In genomic region chr6:129179831-129180230, GRCm38 (mm10) we compare ENCODE assay signal across 9 mouse cellular contexts. TPM values are rescaled to one million over a fixed set of nuclear protein-coding genes. Genes with fewer than 3 reads are reported as not detected.
DNase-seq lines count a peak whose midpoint lies in the region; ATAC-seq and TF ChIP-seq lines count a peak whose summit lies in the region.
"Not testable (repeated sequence)": the region's sequence is repeated elsewhere in the genome, so short reads cannot be mapped to it uniquely, and the experiment has no call there.
"Had no signal": no experiment of that assay in that cellular context is flagged by ENCODE, and none has a peak within 500 bp of the region (broad histone marks: within the 10 kb centered on the region; RNA-seq: fewer than 3 reads in every experiment).

No protein-coding gene starts in this region.

- not testable (repeated sequence) for H3K9ac ChIP-seq in heart, embryonic 12.5 days; liver, adult 2 months (ENCODE audit: low read depth, low read length)

- H3ac ChIP-seq in myocyte (ENCODE audit: control insufficient read depth, insufficient read length), result not testable (repeated sequence)

- H3K9me3 ChIP-seq in heart, embryonic 12.5 days (replicated peaks), result not testable (repeated sequence)

- 81% methylated on average over 1 of the region's 1 CpGs for WGBS in heart, embryonic 12.5 days
- WGBS in liver, adult 2 months, result 33% methylated on average over 1 of the region's 1 CpGs

- ATAC-seq in heart, embryonic 12.5 days (ENCODE audit: insufficient number of reproducible peaks, low FRiP score), result not testable (repeated sequence)

- peak; percentile 63 for DNase-seq in adipocyte (ENCODE audit: low spot score)
- peak; percentile 5 for DNase-seq in gastrocnemius, postnatal 10 days
- peak; percentile 24 for DNase-seq in liver, adult 2 months (ENCODE audit: extremely low read depth, low read depth, low spot score)
- DNase-seq in lung, postnatal 10 days, result peak; percentile 40

- TF ChIP-seq CTCF in liver, adult 2 months (IDR thresholded peaks at IDR 0.05; ENCODE audit: low read depth, low read length), result not testable (repeated sequence)

- H3K79me2 ChIP-seq in liver, adult 2 months (ENCODE audit: control insufficient read depth, insufficient read depth, low read length), result peaks cover 12% of the 10 kb centered on the region
- H3K79me2 ChIP-seq in myocyte (ENCODE audit: control insufficient read depth, insufficient read depth), result peaks cover 28% of the 10 kb centered on the region

- not testable (repeated sequence) for H3K27me3 ChIP-seq in heart, embryonic 12.5 days (replicated peaks); liver, adult 2 months (ENCODE audit: control insufficient read depth, insufficient read depth, low read length); myocyte (ENCODE audit: control insufficient read depth, insufficient read depth, insufficient read length)

- TF ChIP-seq POLR2A in liver, adult 2 months (IDR thresholded peaks at IDR 0.05; ENCODE audit: extremely low read depth, insufficient read depth, low read length); myocyte (IDR thresholded peaks at IDR 0.05; ENCODE audit: insufficient read length, low read depth): not testable (repeated sequence)

- H3K36me3 ChIP-seq in heart, embryonic 12.5 days, result peaks cover 14% of the 10 kb centered on the region
- peaks cover 28% of the 10 kb centered on the region for H3K36me3 ChIP-seq in liver, adult 2 months (ENCODE audit: control insufficient read depth, insufficient read depth, low read length)
- peaks cover 22% of the 10 kb centered on the region for H3K36me3 ChIP-seq in myocyte (ENCODE audit: control insufficient read depth, insufficient read depth)

- not testable (repeated sequence) for H3K4me1 ChIP-seq in heart, embryonic 12.5 days (replicated peaks)
- H3K4me1 ChIP-seq in liver, adult 2 months (ENCODE audit: control insufficient read depth, insufficient read depth, low read length), result peaks cover 18% of the 10 kb centered on the region

- not testable (repeated sequence) for H3K4me3 ChIP-seq in heart, embryonic 12.5 days; liver, adult 2 months (ENCODE audit: insufficient read depth, low read depth, low read length)
- peak overlapping the region; percentile 73 for H3K4me3 ChIP-seq in myocyte

- not testable (repeated sequence) for H3K4me2 ChIP-seq in heart, embryonic 12.5 days; myocyte (ENCODE audit: low read depth)

- 0 out of 2 replicates have a peak overlapping the region, but pooled peaks have one; percentile 16 for H3K27ac ChIP-seq in heart, embryonic 12.5 days (ENCODE audit: poor library complexity, severe bottlenecking)
- H3K27ac ChIP-seq in liver, adult 2 months (replicated peaks; ENCODE audit: insufficient read depth, low read depth, low read length), result peak overlapping the region; percentile 90

RNA-seq across cellular contexts. Expression of gene Clec2d, which starts 0.6 kb away (rescaled TPM):
- total RNA-seq in gastrocnemius, postnatal 10 days (2021), result 10 to 100 TPM; 45.3 to 49.5 TPM
- 0.14 and 0.21 TPM in 2 replicates for polyA plus RNA-seq in heart, embryonic 12.5 days (2016; fragmentation: Nextera tagmentation; extraction: Ambion mirVana)
- 521 and 532 TPM in 2 replicates for total RNA-seq in liver, adult 2 months (2014; rRNA removed)
- polyA plus RNA-seq in liver, adult 2 months (2012; rRNA removed), result 124 and 141 TPM in 2 replicates
- 19.7 TPM for polyA plus RNA-seq in myocyte (2012; fragmentation: generic; extraction: Trizol)
- polyA plus RNA-seq: forebrain, embryonic 12.5 days; heart, embryonic 11.5 days; hindbrain, embryonic 12.5 days had no signal

Comparison
In these comparisons a context has a peak if more than half of its experiments do, and no peak if none do; other contexts are left out.
1. DNase-seq: peak in every context shown above with its lines; median percentile 63 in adipocyte; 40 in lung, postnatal 10 days; 24 in liver, adult 2 months; 5 in gastrocnemius, postnatal 10 days.
2. RNA of gene Clec2d, which starts 0.6 kb away (polyA plus RNA-seq): 124 to 141 TPM in liver, adult 2 months and 19.7 TPM in myocyte (single experiment); 0.14 to 0.21 TPM in heart, embryonic 12.5 days; every median in the first group is over 10 times any median in the second.